Mouse (Mus musculus) heart, embryonic 10.5 days (tissue): ENCODE data around the gene Nrip1. TPM values are rescaled to one million over a fixed set of nuclear protein-coding genes. Genes with fewer than 3 reads are reported as not detected.

ENCODE experiments used
- DNase-seq: peaks from one replicate; pipeline ENCODE4 v3.0.0-alpha.2; 2017; ENCODE audit warnings: low spot score
- H3K27ac ChIP-seq: fragments of 300-500 bp; sonication (generic); 2 replicates; pipeline ENCODE4 v1.5.1; 2016; ENCODE audit warnings: mild to moderate bottlenecking
- H3K27me3 ChIP-seq: fragments of 300-500 bp; sonication (generic); 2 replicates; pipeline ENCODE4 v1.6.1; 2016; ENCODE audit warnings: mild to moderate bottlenecking; ENCODE audit not compliant: poor library complexity, insufficient read depth, severe bottlenecking
- H3K36me3 ChIP-seq: fragments of 300-500 bp; sonication (generic); 2 replicates; pipeline ENCODE4 v1.6.1; 2016; ENCODE audit warnings: mild to moderate bottlenecking, moderate library complexity
- H3K4me1 ChIP-seq: fragments of 300-500 bp; sonication (generic); 2 replicates; pipeline ENCODE4 v1.6.1; 2016; ENCODE audit warnings: mild to moderate bottlenecking
- H3K4me3 ChIP-seq: fragments of 300-500 bp; sonication (generic); 2 replicates; pipeline ENCODE4 v1.5.1; 2016; ENCODE audit warnings: mild to moderate bottlenecking, moderate library complexity
- H3K9me3 ChIP-seq: fragments of 300-500 bp; sonication (generic); 2 replicates; pipeline ENCODE4 v1.6.1; 2016; ENCODE audit warnings: mild to moderate bottlenecking, moderate library complexity
- WGBS: fragments of 180-500 bp; shearing (Covaris S2); methylation state at CpG from one replicate; pipeline ENCODE4 v1.1.7; 2016; 5-methylcytosine and 5-hydroxymethylcytosine counted together
- polyA plus RNA-seq: library from polyadenylated mRNA; unstranded; fragments of >200 nt; fragmentation: Nextera tagmentation; extraction: Ambion mirVana; gene quantifications from 2 replicates; pipeline ENCODE4 v1.2.1, GENCODE M21; 2016

Nrip1 gene
- 22.3 and 31.2 TPM in 2 replicates for polyA plus RNA-seq

- peaks cover 15% of the 10 kb centered on the region for H3K4me1 ChIP-seq
- H3K27ac ChIP-seq, result peak within 1 kb of the TSS; percentile 99
- peak; percentile 90 for DNase-seq
- no peaks in the 10 kb centered on the region for H3K36me3 ChIP-seq
- WGBS, result 1% methylated on average over 9 of the region's 9 CpGs
- H3K27me3 ChIP-seq, result no peaks in the 10 kb centered on the region
- H3K4me3 ChIP-seq, result peak within 1 kb of the TSS; percentile 92
- no peaks in the 10 kb centered on the region for H3K9me3 ChIP-seq
Observed at GRCm38 (mm10) chr16:76373671-76374091, at the start of gene Nrip1. Nrip1 (minus strand) TSS chr16:76373827.

GRCm38 (mm10) chr16:76422531-76422930, 48.9 kb upstream of the Nrip1 start:
- Histone ChIP-seq H3K4me3 (no peak overlapping the region), H3K4me1 (no peaks in the 10 kb centered on the region), H3K27ac (no peak overlapping the region), H3K36me3 (no peaks in the 10 kb centered on the region), H3K9me3 (no peaks in the 10 kb centered on the region), H3K27me3 (no peaks in the 10 kb centered on the region)
- 86% methylated on average over 1 of the region's 1 CpGs for WGBS
- DNase-seq, result no peak

DNA sequence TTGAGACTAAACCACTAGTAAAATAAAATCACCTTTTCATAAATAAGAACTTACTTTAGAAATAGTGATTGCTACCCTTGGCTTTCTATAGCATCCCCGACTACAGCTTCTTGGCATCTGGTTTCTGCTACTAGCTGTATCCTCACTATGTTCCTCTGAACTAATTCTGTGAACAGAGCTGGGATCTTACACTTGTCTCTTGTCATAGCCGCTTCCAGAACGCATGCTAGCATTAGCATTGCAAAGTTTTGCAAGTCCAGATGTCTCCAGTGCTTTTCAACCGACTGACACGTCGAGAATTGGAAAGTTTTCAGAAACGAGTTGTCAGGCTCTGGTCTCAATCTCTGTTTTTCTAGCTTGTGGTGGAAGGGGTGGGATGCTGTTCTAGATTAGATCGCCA, 46.2 kb upstream of the Nrip1 start:
- Histone ChIP-seq H3K9me3 (no peaks in the 10 kb centered on the region), H3K27ac (no peak overlapping the region), H3K27me3 (no peaks in the 10 kb centered on the region), H3K36me3 (no peaks in the 10 kb centered on the region), H3K4me1 (no peaks in the 10 kb centered on the region), H3K4me3 (no peak overlapping the region)
- WGBS, result 60% methylated on average over 8 of the region's 8 CpGs
- no peak for DNase-seq

GRCm38 (mm10) chr16:76416477-76416876, 42.9 kb upstream of the Nrip1 start:
- H3K27me3 ChIP-seq, result no peaks in the 10 kb centered on the region
- 93% methylated on average over 2 of the region's 2 CpGs for WGBS
- DNase-seq, result no peak
- no peaks in the 10 kb centered on the region for H3K4me1 ChIP-seq
- no peak overlapping the region for H3K4me3 ChIP-seq
- no peaks in the 10 kb centered on the region for H3K36me3 ChIP-seq
- H3K9me3 ChIP-seq, result no peaks in the 10 kb centered on the region
- no peak overlapping the region for H3K27ac ChIP-seq

DNA sequence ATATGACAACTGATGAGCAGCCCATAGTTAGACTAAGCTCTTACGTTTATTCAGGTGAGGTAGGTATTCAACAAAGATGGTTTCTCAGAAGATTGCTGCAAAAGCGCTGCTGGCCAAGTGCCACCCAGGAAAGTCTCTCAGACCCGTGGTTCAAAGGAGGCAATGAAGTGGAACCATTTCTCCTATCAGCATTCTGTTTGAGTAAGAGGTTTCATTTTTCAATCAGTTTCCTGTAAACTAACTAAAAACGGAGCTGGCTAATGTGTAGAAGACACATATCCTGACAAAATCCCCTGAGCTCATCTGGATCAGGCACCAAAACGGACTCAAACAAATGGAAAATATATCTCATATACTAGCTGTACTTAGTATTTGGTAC, 42.4 kb upstream of the Nrip1 start:
- Histone ChIP-seq H3K9me3 (no peaks in the 10 kb centered on the region), H3K36me3 (no peaks in the 10 kb centered on the region), H3K4me1 (no peaks in the 10 kb centered on the region), H3K27ac (no peak overlapping the region), H3K27me3 (no peaks in the 10 kb centered on the region), H3K4me3 (no peak overlapping the region)
- 76% methylated on average over 5 of the region's 5 CpGs for WGBS
- DNase-seq, result no peak

- H3K27ac ChIP-seq, result no peak overlapping the region
- no peaks in the 10 kb centered on the region for H3K27me3 ChIP-seq
- no peaks in the 10 kb centered on the region for H3K4me1 ChIP-seq
- H3K4me3 ChIP-seq, result no peak overlapping the region
- H3K36me3 ChIP-seq, result no peaks in the 10 kb centered on the region
- 89% methylated on average over 9 of the region's 9 CpGs for WGBS
- no peaks in the 10 kb centered on the region for H3K9me3 ChIP-seq
- DNase-seq, result no peak
Observed at GRCm38 (mm10) chr16:76415407-76416059, 41.9 kb upstream of the Nrip1 start.

- H3K27me3 ChIP-seq, result no peaks in the 10 kb centered on the region
- no peak for DNase-seq
- no peak overlapping the region for H3K27ac ChIP-seq
- H3K4me3 ChIP-seq, result no peak overlapping the region
- no peaks in the 10 kb centered on the region for H3K36me3 ChIP-seq
- H3K9me3 ChIP-seq, result no peaks in the 10 kb centered on the region
- WGBS, result 76% methylated on average over 5 of the region's 5 CpGs
- no peaks in the 10 kb centered on the region for H3K4me1 ChIP-seq
Observed at GRCm38 (mm10) chr16:76414528-76414927, 40.9 kb upstream of the Nrip1 start.

DNA sequence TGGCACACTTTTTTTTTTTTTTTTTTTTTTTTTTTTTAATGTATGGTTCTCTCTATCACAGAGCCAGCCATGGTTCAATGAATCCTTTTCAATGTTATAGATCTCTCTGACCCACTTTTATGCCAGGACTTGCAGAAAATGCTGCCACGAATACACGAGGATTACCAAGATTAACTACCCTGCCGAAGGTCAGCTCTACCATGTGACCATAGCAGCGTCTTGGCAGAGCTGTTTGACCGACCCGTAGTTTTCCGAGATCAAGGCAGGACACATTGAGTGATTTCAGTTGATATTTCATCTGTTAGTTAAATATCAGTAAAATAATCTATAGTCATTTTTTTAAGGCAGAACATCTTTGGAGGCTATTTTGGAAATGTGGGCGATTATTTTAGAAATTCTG, 40.0 kb upstream of the Nrip1 start:
- 87% methylated on average over 8 of the region's 8 CpGs for WGBS
- Histone ChIP-seq H3K27me3 (no peaks in the 10 kb centered on the region), H3K36me3 (no peaks in the 10 kb centered on the region)

DNA sequence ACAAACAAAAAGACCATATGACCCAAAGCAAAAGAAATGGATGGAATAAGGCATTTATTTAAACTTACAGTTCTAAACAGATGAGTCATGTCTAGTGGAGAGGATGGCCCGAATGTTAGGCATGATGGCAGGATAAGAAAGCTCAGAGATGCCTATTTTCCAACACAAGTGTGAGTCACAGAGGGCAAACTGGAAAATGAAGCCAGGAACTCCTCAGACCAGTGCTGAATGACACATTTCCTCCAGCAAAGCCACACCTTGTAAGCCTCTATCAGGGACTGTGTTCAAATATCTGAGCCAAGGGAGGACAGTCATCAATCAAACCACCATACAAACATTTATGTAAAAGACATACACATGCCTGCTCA, 35.7 kb upstream of the Nrip1 start:
- Histone ChIP-seq H3K27ac (no peak overlapping the region), H3K4me3 (no peak overlapping the region), H3K27me3 (no peaks in the 10 kb centered on the region), H3K9me3 (no peaks in the 10 kb centered on the region), H3K36me3 (no peaks in the 10 kb centered on the region), H3K4me1 (peaks cover 9% of the 10 kb centered on the region)
- DNase-seq, result no peak
- 49% methylated on average over 1 of the region's 1 CpGs for WGBS

More for the DNA sequence above, 40.0 kb upstream of the Nrip1 start:
- H3K4me3 ChIP-seq, result no peak overlapping the region
- no peak overlapping the region for H3K27ac ChIP-seq
- H3K4me1 ChIP-seq, result no peaks in the 10 kb centered on the region
- H3K9me3 ChIP-seq, result no peaks in the 10 kb centered on the region
- DNase-seq, result no peak

DNA sequence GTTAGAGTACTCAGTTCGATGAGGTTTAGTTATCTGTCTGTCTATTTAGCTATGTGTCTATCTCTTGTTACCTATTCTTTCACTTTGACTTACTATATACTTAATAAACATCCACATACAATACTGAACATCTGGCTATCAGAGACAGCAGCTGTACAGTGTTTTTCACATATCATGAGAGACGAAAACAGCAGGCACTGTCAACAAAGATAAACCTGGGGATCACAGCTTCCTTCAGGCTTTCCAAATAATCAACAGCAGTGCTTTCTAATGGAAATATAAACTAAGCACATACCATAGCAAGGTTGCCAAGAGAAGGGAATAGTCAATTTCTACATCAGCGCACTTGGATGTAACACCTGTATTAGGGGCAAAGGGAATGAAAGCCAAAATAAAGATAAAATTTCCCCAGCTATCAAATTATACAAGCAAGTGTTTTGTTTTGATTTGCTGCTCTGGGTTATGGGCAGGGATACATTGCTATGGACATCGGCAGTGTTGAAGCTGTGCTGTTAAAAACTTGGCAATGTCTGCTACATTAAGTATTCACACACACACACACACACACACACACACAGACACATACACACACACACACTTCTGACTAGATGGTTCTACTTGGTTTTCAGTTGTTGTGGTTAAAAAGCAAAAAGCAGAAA, 35.2 kb upstream of the Nrip1 start:
- DNase-seq, result no peak
- Histone ChIP-seq H3K4me3 (no peak overlapping the region), H3K9me3 (no peaks in the 10 kb centered on the region), H3K27ac (no peak overlapping the region), H3K4me1 (peaks cover 9% of the 10 kb centered on the region), H3K27me3 (no peaks in the 10 kb centered on the region), H3K36me3 (no peaks in the 10 kb centered on the region)
- 79% methylated on average over 4 of the region's 4 CpGs for WGBS

GRCm38 (mm10) chr16:76408241-76408640, 34.6 kb upstream of the Nrip1 start:
- H3K36me3 ChIP-seq, result no peaks in the 10 kb centered on the region
- WGBS, result 78% methylated on average over 8 of the region's 8 CpGs
- H3K27me3 ChIP-seq, result no peaks in the 10 kb centered on the region
- peaks cover 9% of the 10 kb centered on the region for H3K4me1 ChIP-seq
- no peak overlapping the region for H3K27ac ChIP-seq
- H3K4me3 ChIP-seq, result no peak overlapping the region
- no peak for DNase-seq
- no peaks in the 10 kb centered on the region for H3K9me3 ChIP-seq

GRCm38 (mm10) chr16:76407321-76407920, 33.8 kb upstream of the Nrip1 start:
- 0 out of 2 replicates have a peak overlapping the region, but pooled peaks have one; percentile 29 for H3K27ac ChIP-seq
- H3K36me3 ChIP-seq, result no peaks in the 10 kb centered on the region
- H3K4me3 ChIP-seq, result no peak overlapping the region
- no peaks in the 10 kb centered on the region for H3K9me3 ChIP-seq
- no peak for DNase-seq
- WGBS, result 53% methylated on average over 13 of the region's 13 CpGs
- peaks cover 9% of the 10 kb centered on the region for H3K4me1 ChIP-seq
- H3K27me3 ChIP-seq, result no peaks in the 10 kb centered on the region

GRCm38 (mm10) chr16:76406897-76407296, 33.3 kb upstream of the Nrip1 start:
- WGBS, result 45% methylated on average over 7 of the region's 7 CpGs
- no peaks in the 10 kb centered on the region for H3K27me3 ChIP-seq
- DNase-seq, result no peak
- 0 out of 2 replicates have a peak overlapping the region, but pooled peaks have one; percentile 29 for H3K27ac ChIP-seq
- peaks cover 9% of the 10 kb centered on the region for H3K4me1 ChIP-seq
- H3K4me3 ChIP-seq, result no peak overlapping the region
- H3K36me3 ChIP-seq, result no peaks in the 10 kb centered on the region
- H3K9me3 ChIP-seq, result no peaks in the 10 kb centered on the region
